Mouse (Mus musculus): Measurements from ENCODE around the gene Tmed10. TPM values are rescaled to one million over a fixed set of nuclear protein-coding genes. Genes with fewer than 3 reads are reported as not detected.

The Tmed10 gene
- polyA plus RNA-seq, 1 experiment from 2014 or later: 361 TPM

DNA sequence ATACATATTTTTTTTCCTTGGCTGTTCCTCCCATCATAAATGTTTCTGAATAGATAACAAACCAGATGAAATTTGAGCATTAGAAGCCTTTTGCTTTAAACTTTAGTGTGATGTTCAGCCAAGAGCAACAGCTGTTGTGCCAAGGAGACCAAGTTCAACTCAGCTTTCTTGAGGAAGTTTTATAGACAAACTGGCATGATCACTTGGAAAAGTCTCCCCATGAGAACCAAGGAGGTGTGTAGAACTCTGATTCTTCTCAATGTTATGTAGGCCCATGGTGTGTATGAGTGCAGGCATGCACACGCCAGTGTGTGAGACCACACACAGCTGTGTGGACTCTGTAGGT lies 75.8 kb downstream of the Tmed10 start:
- H3K4me3 ChIP-seq: no peak overlapping the region
- peak overlapping the region; percentile 19; the same call in 1 of the 2 replicates for H3K27ac ChIP-seq
- no peak overlapping the region for H3K4me2 ChIP-seq
- ATAC-seq (ENCODE audit: insufficient number of reproducible peaks, low FRiP score, low TSS enrichment, low read depth): no peak
- H3K27me3 ChIP-seq: no peaks in the 10 kb centered on the region
- peaks cover 34% of the 10 kb centered on the region for H3K36me3 ChIP-seq
- peaks cover 33% of the 10 kb centered on the region for H3K4me1 ChIP-seq
- H3K9me3 ChIP-seq: no peaks in the 10 kb centered on the region
- H3K9ac ChIP-seq: no peak overlapping the region
- 33% methylated on average over 1 of the region's 1 CpGs for WGBS

- Histone ChIP-seq H3K4me1 (peaks cover 33% of the 10 kb centered on the region), H3K36me3 (peaks cover 30% of the 10 kb centered on the region), H3K9ac (no peak overlapping the region), H3K4me3 (no peak overlapping the region), H3K4me2 (no peak overlapping the region), H3K27me3 (no peaks in the 10 kb centered on the region), H3K27ac (peak overlapping the region; percentile 44), H3K9me3 (no peaks in the 10 kb centered on the region)
- WGBS: 18% methylated on average over 11 of the region's 11 CpGs
- no peak for ATAC-seq (ENCODE audit: insufficient number of reproducible peaks, low FRiP score, low TSS enrichment, low read depth)
Observed at GRCm38 (mm10) chr12:85298127-85298834, 76.4 kb downstream of the Tmed10 start.

DNA sequence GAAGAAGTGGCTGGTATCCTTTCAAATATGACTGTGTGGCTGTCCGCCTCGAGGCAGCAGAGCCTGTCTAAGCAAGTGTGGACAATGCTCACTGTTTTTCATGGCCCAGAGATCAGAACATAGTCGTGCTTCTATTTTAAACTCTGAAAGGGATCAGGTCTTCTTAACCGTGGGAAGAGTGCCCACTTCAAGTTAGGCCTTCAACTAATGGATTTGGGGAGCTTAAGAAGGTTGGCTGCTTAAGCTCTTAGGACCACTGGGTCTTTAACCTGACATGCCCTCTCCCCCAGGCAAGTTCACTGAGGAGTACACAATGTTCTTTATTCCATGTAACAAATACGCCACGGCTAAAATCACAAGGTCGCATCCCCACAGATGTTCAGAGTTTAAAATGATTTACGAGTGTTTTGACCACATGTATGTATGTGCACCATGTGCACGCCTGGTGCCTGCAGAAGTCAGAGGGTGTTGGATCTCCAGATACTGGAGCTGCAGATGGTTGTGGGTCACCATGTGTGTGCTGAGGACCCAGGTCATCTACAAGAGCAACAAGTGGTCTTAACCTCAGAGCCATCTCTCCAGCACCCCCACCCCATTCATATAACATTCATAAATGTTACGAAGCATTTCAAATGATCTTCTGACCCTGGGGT lies 77.2 kb downstream of the Tmed10 start:
- ATAC-seq (ENCODE audit: insufficient number of reproducible peaks, low FRiP score, low TSS enrichment, low read depth): no peak
- H3K4me2 ChIP-seq: no peak overlapping the region
- H3K27me3 ChIP-seq: no peaks in the 10 kb centered on the region
- H3K9ac ChIP-seq: no peak overlapping the region
- H3K9me3 ChIP-seq: no peaks in the 10 kb centered on the region
- H3K36me3 ChIP-seq: peaks cover 24% of the 10 kb centered on the region
- peaks cover 33% of the 10 kb centered on the region for H3K4me1 ChIP-seq
- no peak overlapping the region for H3K4me3 ChIP-seq
- WGBS: 46% methylated on average over 10 of the region's 10 CpGs
- H3K27ac ChIP-seq: peak overlapping the region; percentile 44

DNA sequence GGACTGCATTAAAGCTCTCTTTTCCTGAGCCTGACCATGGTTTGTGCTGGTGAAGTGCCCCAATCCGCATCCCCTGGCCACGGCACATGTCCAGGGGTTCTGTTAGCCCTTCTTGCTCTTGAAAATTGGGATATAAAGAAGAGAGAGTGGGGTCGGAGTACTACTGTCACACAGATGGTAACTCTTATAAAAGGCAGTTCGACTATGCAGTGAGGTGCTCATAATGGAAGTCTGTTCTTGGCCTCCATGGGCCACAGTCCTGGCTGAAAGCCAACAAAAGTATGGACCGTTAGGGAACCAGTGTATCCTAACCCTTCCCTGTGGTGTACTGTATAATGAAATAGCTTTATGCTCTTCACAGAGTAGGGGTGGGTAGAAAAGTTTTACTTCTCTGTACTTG lies 77.7 kb downstream of the Tmed10 start:
- Histone ChIP-seq H3K4me1 (peaks cover 33% of the 10 kb centered on the region), H3K27ac (peak overlapping the region; percentile 44), H3K4me2 (no peak overlapping the region), H3K9ac (no peak overlapping the region), H3K9me3 (no peaks in the 10 kb centered on the region), H3K36me3 (peaks cover 18% of the 10 kb centered on the region), H3K27me3 (no peaks in the 10 kb centered on the region), H3K4me3 (no peak overlapping the region)
- WGBS: 45% methylated on average over 5 of the region's 5 CpGs
- ATAC-seq (ENCODE audit: insufficient number of reproducible peaks, low FRiP score, low TSS enrichment, low read depth): no peak

- Histone ChIP-seq H3K36me3 (peaks cover 4% of the 10 kb centered on the region; the same call in 1 of the 2 replicates), H3K27me3 (no peaks in the 10 kb centered on the region), H3K4me2 (no peak overlapping the region), H3K4me1 (peaks cover 36% of the 10 kb centered on the region), H3K4me3 (no peak overlapping the region), H3K9ac (no peak overlapping the region), H3K27ac (no peak overlapping the region), H3K9me3 (no peaks in the 10 kb centered on the region)
- WGBS: 91% methylated on average over 2 of the region's 2 CpGs
- no peak for ATAC-seq (ENCODE audit: insufficient number of reproducible peaks, low FRiP score, low TSS enrichment, low read depth)
Observed at GRCm38 (mm10) chr12:85295506-85295905, 79.1 kb downstream of the Tmed10 start.

DNA sequence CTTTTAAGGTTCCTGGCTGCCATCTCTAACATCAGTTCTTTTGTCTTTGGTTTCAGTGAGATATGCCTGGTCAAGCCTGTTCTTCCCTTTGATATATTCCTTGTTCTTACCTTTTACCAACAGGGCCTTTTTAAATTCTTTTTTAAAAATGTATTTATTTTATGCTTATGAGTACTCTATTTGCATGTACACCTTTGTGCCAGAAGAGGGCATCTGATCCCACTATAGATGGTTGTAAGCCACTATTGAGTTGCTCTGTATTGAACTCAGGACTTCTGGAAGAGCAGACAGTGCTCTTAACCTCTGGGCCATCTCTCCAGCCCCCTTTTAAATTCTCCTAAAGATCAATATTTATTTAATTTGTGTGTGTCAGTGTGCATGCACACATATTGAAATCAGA lies 81.7 kb downstream of the Tmed10 start:
- Histone ChIP-seq H3K4me3 (no peak overlapping the region), H3K9me3 (no peaks in the 10 kb centered on the region), H3K4me2 (no peak overlapping the region), H3K27ac (no peak overlapping the region), H3K27me3 (no peaks in the 10 kb centered on the region), H3K36me3 (no peaks in the 10 kb centered on the region), H3K4me1 (peaks cover 45% of the 10 kb centered on the region), H3K9ac (no peak overlapping the region)
- no peak for ATAC-seq (ENCODE audit: insufficient number of reproducible peaks, low FRiP score, low TSS enrichment, low read depth)

GRCm38 (mm10) chr12:85292288-85292687 lies 82.4 kb downstream of the Tmed10 start:
- Histone ChIP-seq H3K4me1 (peaks cover 42% of the 10 kb centered on the region), H3K9ac (no peak overlapping the region), H3K27me3 (no peaks in the 10 kb centered on the region), H3K4me3 (no peak overlapping the region), H3K9me3 (no peaks in the 10 kb centered on the region), H3K36me3 (no peaks in the 10 kb centered on the region), H3K27ac (no peak overlapping the region), H3K4me2 (no peak overlapping the region)
- WGBS: 74% methylated on average over 6 of the region's 6 CpGs
- no peak for ATAC-seq (ENCODE audit: insufficient number of reproducible peaks, low FRiP score, low TSS enrichment, low read depth)

DNA sequence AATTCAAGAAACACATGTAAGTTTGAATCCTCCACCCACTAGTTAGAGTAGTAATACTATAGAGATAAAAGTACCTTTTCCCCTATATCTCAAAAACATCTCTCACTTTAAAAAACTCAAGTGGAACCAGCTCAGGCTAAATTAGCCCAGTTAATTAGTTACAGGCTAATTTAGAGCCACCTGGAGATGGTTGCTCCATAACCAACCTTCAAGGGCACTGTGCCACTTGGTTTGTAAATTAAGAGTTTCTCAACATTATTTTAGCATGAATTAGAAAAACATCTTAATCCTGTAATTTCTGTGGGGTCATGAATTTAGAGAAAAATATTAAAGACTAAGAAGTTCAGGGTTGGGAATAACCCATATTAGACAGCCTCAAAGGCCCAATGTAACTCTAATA lies 83.1 kb downstream of the Tmed10 start:
- no peak for ATAC-seq (ENCODE audit: insufficient number of reproducible peaks, low FRiP score, low TSS enrichment, low read depth)
- Histone ChIP-seq H3K27me3 (no peaks in the 10 kb centered on the region), H3K36me3 (no peaks in the 10 kb centered on the region), H3K4me3 (no peak overlapping the region), H3K27ac (no peak overlapping the region), H3K4me2 (no peak overlapping the region), H3K4me1 (peaks cover 35% of the 10 kb centered on the region), H3K9ac (no peak overlapping the region), H3K9me3 (no peaks in the 10 kb centered on the region)

DNA sequence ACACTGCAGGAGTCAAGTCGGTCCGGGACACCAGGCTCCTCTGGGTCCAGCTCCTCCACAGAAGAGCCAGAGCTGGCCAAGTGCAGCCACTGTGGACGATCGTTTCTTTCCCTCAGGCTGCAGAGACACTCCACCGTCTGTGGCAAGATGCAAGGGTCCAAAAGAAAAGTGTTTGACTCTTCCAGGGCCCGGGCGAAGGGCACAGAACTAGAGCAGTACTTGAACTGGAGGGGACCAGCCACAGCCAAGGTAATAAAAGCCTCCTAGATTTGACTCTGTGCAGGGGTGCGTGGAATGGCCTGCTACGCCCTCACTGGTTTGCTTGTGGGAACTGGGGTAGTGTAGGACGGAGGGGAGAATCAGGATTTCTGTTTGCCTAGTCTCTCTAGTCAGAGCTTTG lies 84.0 kb downstream of the Tmed10 start:
- no peaks in the 10 kb centered on the region for H3K9me3 ChIP-seq
- WGBS: 80% methylated on average over 10 of the region's 10 CpGs
- no peak overlapping the region; the same call in 1 of the 2 replicates for H3K4me3 ChIP-seq
- H3K4me2 ChIP-seq: peak overlapping the region; percentile 7; the same call in 1 of the 2 replicates
- H3K27me3 ChIP-seq: no peaks in the 10 kb centered on the region
- ATAC-seq (ENCODE audit: insufficient number of reproducible peaks, low FRiP score, low TSS enrichment, low read depth): no peak
- no peak overlapping the region for H3K27ac ChIP-seq
- no peaks in the 10 kb centered on the region for H3K36me3 ChIP-seq
- no peak overlapping the region for H3K9ac ChIP-seq
- H3K4me1 ChIP-seq: peaks cover 30% of the 10 kb centered on the region

Other genes with a start within 250 kb of the Tmed10 start
- gene Rps6kl1, start 223.6 kb downstream of the Tmed10 start, polyA plus RNA-seq (2015; fragmentation: Nextera tagmentation; extraction: Ambion mirVana): 0.53 and 0.88 TPM in 2 replicates
- 15.5 and 18.4 TPM in 2 replicates for gene Pgf, start 197.1 kb downstream of the Tmed10 start, polyA plus RNA-seq (2015; fragmentation: Nextera tagmentation; extraction: Ambion mirVana)
- gene Eif2b2, start 155.4 kb downstream of the Tmed10 start, polyA plus RNA-seq (2015; fragmentation: Nextera tagmentation; extraction: Ambion mirVana): 79.4 and 83.8 TPM in 2 replicates
- gene Mlh3, start 104.2 kb downstream of the Tmed10 start, polyA plus RNA-seq (2015; fragmentation: Nextera tagmentation; extraction: Ambion mirVana): 8.1 and 9.4 TPM in 2 replicates
- 41.8 and 42.0 TPM in 2 replicates for gene Acyp1, start 86.4 kb downstream of the Tmed10 start, polyA plus RNA-seq (2015; fragmentation: Nextera tagmentation; extraction: Ambion mirVana)
- gene Zc2hc1c, start 86.3 kb downstream of the Tmed10 start, polyA plus RNA-seq (2015; fragmentation: Nextera tagmentation; extraction: Ambion mirVana): 1.9 and 2.2 TPM in 2 replicates
- 17.4 and 23.1 TPM in 2 replicates for gene Nek9, start 35.5 kb downstream of the Tmed10 start, polyA plus RNA-seq (2015; fragmentation: Nextera tagmentation; extraction: Ambion mirVana)
- gene Fos, start 99.0 kb upstream of the Tmed10 start, polyA plus RNA-seq (2015; fragmentation: Nextera tagmentation; extraction: Ambion mirVana): 38.8 and 48.3 TPM in 2 replicates
- gene Jdp2, start 224.2 kb upstream of the Tmed10 start, polyA plus RNA-seq (2015; fragmentation: Nextera tagmentation; extraction: Ambion mirVana): 0.99 and 1.5 TPM in 2 replicates